In the genomic region with DNA sequence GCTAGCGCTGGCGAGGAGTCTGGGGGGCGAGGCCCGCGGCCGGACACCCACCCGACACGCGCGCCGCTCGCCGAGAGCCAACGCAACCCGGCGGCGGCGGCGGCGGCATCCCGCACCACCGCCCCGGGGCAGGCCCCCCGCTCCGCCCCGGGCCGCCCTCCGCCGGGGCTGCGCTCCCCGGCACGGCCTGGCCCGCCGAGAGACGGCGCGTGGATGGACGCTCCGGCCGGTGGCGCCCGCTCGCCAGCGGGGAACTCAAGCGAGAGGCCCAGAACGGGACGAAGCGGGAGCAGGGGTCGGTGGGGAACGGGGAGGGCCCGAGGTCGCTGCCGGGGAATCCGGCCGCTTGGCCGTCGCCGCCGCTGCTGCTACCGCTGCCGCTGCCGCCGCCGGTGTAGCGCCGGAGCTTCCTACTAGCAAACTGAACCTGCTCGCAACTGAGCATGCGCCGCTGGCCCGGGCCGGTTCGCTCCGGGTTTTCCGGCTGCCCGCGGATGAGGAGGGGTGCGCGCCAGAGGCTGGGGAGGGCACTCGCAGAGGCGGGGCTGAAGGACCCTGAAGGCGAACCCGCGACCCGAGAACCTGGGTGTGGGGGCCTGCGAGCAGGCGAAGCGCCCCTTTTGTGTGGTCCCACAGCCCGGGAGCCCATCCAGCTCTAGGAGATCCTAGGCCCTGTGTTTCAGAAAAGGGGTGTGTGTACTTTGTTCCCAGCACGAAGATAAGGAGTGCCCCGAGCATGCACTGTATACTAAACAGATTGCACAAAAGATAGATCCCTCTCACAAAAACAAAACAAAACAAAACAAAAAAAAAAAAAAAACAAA, we compare ENCODE assay signal across 8 mouse cellular contexts. TPM values are rescaled to one million over a fixed set of nuclear protein-coding genes. Genes with fewer than 3 reads are reported as not detected.
DNase-seq lines count a peak whose midpoint lies in the region; ATAC-seq lines count a peak whose summit lies in the region.

A gene (minus strand): TSS at position 423 of the 824 bp plus-strand sequence.

- H3K9me3 ChIP-seq in embryonic facial prominence, embryonic 11.5 days (replicated peaks; ENCODE audit: control insufficient read depth, low read length): no peaks in the 10 kb centered on the region
- no peaks in the 10 kb centered on the region for H3K9me3 ChIP-seq in limb, embryonic 10.5 days (replicated peaks)
- H3K9me3 ChIP-seq in midbrain, embryonic 12.5 days: no peaks in the 10 kb centered on the region

- peak within 1 kb of the TSS; percentile 95 for H3K9ac ChIP-seq in embryonic facial prominence, embryonic 11.5 days (replicated peaks; ENCODE audit: low read length)
- H3K9ac ChIP-seq in midbrain, embryonic 12.5 days (replicated peaks): peak within 1 kb of the TSS; percentile 98

- DNase-seq in 3134 (ENCODE audit: extremely low read depth, insufficient read length, low spot score): peak; percentile 92
- peak; percentile 99 for DNase-seq in adrenal gland, postnatal 25 days
- DNase-seq in embryonic facial prominence, embryonic 11.5 days (ENCODE audit: low spot score): peak; percentile 95
- DNase-seq in heart, adult 11 months: peak; percentile 100
- DNase-seq in kidney, adult 11 months: peak; percentile 94
- peak; percentile 98 for DNase-seq in limb, embryonic 10.5 days (ENCODE audit: low spot score)
- DNase-seq in skeletal muscle tissue, adult 2 months (ENCODE audit: low read depth, low spot score): peak; percentile 92

- H3K4me2 ChIP-seq in embryonic facial prominence, embryonic 11.5 days (ENCODE audit: low read depth, low read length): peak within 1 kb of the TSS; percentile 75
- H3K4me2 ChIP-seq in midbrain, embryonic 12.5 days (replicated peaks): peak within 1 kb of the TSS; percentile 67

- H3K4me1 ChIP-seq in embryonic facial prominence, embryonic 11.5 days (ENCODE audit: control insufficient read depth, insufficient read depth, low read length): no peaks in the 10 kb centered on the region; the same call in 1 of the 2 replicates
- H3K4me1 ChIP-seq in limb, embryonic 10.5 days: peaks cover 35% of the 10 kb centered on the region
- H3K4me1 ChIP-seq in midbrain, embryonic 12.5 days: peaks cover 25% of the 10 kb centered on the region

- no peaks in the 10 kb centered on the region for H3K27me3 ChIP-seq in embryonic facial prominence, embryonic 11.5 days (ENCODE audit: control insufficient read depth, insufficient read depth, low read length)
- no peaks in the 10 kb centered on the region for H3K27me3 ChIP-seq in limb, embryonic 10.5 days (ENCODE audit: low read depth, poor library complexity, severe bottlenecking)
- no peaks in the 10 kb centered on the region for H3K27me3 ChIP-seq in midbrain, embryonic 12.5 days

- peak; percentile 77 for ATAC-seq in embryonic facial prominence, embryonic 11.5 days (replicated peaks; ENCODE audit: insufficient number of reproducible peaks, low FRiP score, low TSS enrichment, low read depth)
- peak; percentile 82 for ATAC-seq in midbrain, embryonic 12.5 days (ENCODE audit: low FRiP score, low read depth)

- H3K27ac ChIP-seq in embryonic facial prominence, embryonic 11.5 days (replicated peaks; ENCODE audit: low read depth, low read length): peak within 1 kb of the TSS; percentile 90
- H3K27ac ChIP-seq in limb, embryonic 10.5 days: peak within 1 kb of the TSS; percentile 97
- peak within 1 kb of the TSS; percentile 97 for H3K27ac ChIP-seq in midbrain, embryonic 12.5 days (replicated peaks)

- under 1% methylated on average over 64 of the region's 90 CpGs for WGBS in embryonic facial prominence, embryonic 11.5 days
- WGBS in limb, embryonic 10.5 days: under 1% methylated on average over 69 of the region's 90 CpGs
- under 1% methylated on average over 57 of the region's 90 CpGs for WGBS in midbrain, embryonic 12.5 days

- no peaks in the 10 kb centered on the region for H3K36me3 ChIP-seq in embryonic facial prominence, embryonic 11.5 days (replicated peaks; ENCODE audit: control insufficient read depth, insufficient read depth, low read depth, low read length)
- H3K36me3 ChIP-seq in limb, embryonic 10.5 days: peaks cover 24% of the 10 kb centered on the region
- H3K36me3 ChIP-seq in midbrain, embryonic 12.5 days: 0 out of 2 replicates have a peak, but pooled peaks cover 5% of the 10 kb centered on the region

- H3K4me3 ChIP-seq in embryonic facial prominence, embryonic 11.5 days (ENCODE audit: low read depth, low read length): peak within 1 kb of the TSS; percentile 98
- H3K4me3 ChIP-seq in limb, embryonic 10.5 days: peak within 1 kb of the TSS; percentile 98
- peak within 1 kb of the TSS; percentile 88 for H3K4me3 ChIP-seq in midbrain, embryonic 12.5 days

RNA-seq across cellular contexts. Expression of the gene that starts here (rescaled TPM):
- total RNA-seq in adrenal gland, postnatal 25 days (2021): 30.3 and 30.9 TPM in 2 replicates
- polyA plus RNA-seq in embryonic facial prominence, embryonic 11.5 days (2014; fragmentation: Nextera tagmentation; extraction: Ambion mirVana): 8.4 and 9.1 TPM in 2 replicates
- 4.2 and 4.6 TPM in 2 replicates for polyA plus RNA-seq in limb, embryonic 10.5 days (2016; fragmentation: Nextera tagmentation; extraction: Ambion mirVana)
- 7.3 and 8.0 TPM in 2 replicates for polyA plus RNA-seq in midbrain, embryonic 12.5 days (2016; fragmentation: Nextera tagmentation; extraction: Ambion mirVana)

Comparison
In these comparisons a context has a peak if more than half of its experiments do, and no peak if none do; other contexts are left out.
1. Peak in every context shown above with its lines: DNase-seq, ATAC-seq, H3K4me3 ChIP-seq and H3K27ac ChIP-seq.